Mouse (Mus musculus) cerebellum, postnatal 36 days (tissue): ENCODE data around the gene Ppp1r7.
"Not testable (repeated sequence)": the region's sequence is repeated elsewhere in the genome, so short reads cannot be mapped to it uniquely, and the experiment has no call there.

ENCODE experiments used
- DNase-seq, 2 experiments: peaks; one replicate each; pipeline ENCODE4 v3.0.0; 2021 to 2022; ENCODE audit warnings: mixed read lengths in 2 of 2

Gene Ppp1r7

DNA sequence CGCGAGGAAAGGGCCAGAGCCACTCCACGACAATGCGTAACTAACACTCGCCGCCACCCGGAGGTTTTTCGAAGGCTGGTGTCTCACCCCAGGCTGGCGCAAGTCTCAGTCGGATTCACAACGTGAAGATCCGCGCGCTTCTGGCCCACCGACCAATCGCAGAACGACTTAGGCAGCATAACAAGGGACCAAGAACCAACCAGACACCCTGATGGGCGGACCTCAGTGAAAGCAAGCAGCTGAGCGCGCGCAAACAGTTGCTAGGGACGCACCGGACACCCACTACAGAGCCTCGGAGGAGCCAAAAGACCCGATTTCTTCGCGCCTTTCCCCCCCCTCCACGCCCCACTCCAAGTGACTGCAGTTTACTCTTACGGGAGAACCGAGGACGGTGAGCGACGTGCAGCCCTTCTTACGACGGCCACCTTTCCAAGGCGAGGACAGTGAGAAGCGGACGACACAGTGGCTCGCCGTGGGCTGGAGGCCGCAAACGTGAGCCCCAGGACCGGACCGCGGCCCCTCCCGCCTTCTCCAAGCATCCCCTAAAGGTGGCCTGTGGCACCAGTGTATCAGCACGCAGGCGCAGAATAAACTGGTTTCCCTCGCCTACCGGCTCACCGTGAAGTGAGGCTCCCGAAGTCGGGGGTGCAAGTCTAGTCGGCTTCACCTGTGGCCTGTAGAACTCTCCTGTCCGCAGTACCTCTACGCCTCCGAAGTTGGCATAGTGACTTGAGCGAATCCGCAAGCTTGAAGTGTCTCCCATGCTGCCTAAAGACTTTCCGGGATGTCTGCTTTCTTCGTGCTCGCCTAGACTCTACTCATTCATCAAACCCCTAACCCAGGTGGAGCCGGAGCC lies at the start of gene Ppp1r7, which contains the start of gene Pask:
TSS of gene Ppp1r7 (plus strand) at position 207 of the 856 bp plus-strand sequence.
TSS of gene Pask (minus strand) at position 835 of the 856 bp plus-strand sequence.
- DNase-seq = peak; percentile 94 to 95

- DNase-seq = not testable (repeated sequence)
These were observed 48.2 kb upstream of the Ppp1r7 start for GRCm38 (mm10) chr1:93294491-93294890.

DNA sequence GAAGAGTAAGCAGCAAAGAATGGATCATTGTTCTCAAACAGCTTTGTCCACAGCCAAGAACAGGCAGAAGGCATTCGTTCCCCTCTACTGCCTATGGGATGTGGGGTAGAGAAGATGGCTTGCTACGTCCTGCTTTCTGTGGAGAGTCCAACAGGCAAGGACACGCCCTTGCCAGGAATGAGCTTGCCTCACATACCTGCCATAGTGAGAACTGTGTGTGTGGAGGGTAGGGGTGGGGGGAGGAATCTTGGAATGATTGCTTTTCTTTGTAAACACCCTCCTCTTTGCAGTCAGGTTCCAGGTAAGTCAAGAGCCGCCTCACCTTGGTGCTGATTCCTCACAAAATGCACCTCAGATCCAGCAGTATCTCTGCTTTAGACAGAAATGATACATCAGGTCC lies 42.9 kb upstream of the Ppp1r7 start:
- DNase-seq = no peak

DNA sequence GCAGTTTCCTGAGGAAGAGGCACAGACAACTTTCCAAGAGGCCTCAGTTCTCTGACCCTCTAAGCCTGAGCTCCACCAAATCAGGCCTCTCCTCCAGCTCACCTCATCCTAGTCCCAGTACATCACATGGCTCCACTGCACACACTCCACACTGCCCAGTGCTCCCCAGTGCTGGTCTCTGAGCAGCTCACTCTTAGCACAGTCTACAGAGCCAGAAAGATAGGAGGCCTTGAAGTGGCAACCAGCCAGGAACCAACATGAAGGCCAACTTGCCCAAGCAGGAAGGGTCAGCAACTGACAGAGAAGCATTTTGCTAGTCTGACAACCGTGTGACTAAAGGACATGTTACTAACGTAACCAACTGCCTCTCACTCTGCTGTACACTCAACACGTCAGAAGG lies 42.1 kb upstream of the Ppp1r7 start:
- no peak for DNase-seq

GRCm38 (mm10) chr1:93305581-93306337 lies 36.9 kb upstream of the Ppp1r7 start, which contains the start of gene Mterf4:
Mterf4 (minus strand) TSS chr1:93305915.
- peak; percentile 84 to 87 for DNase-seq

DNA sequence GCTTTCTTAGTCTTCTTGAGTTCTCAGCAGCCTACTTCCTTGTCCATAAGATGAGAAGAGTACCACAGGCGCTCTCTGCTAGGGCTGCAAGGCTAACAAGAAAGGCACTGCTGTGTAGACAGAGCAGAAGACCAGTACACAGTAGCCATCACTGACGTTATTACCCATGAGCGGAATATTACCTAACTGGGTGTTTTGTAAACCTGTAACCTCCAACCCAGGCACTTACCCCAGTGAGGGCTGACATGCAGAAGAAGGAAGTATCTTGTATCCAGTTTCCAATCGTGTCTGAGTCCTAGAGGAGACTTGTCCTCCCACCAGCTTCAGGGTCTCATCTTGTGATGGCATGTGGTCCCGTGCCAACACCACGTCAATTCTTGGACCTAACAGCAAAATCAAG lies 18.7 kb upstream of the Ppp1r7 start:
- no peak for DNase-seq

GRCm38 (mm10) chr1:93326446-93326845 lies 16.2 kb upstream of the Ppp1r7 start:
- DNase-seq = no peak

GRCm38 (mm10) chr1:93334621-93335020 lies 8.0 kb upstream of the Ppp1r7 start:
- DNase-seq = no peak

DNA sequence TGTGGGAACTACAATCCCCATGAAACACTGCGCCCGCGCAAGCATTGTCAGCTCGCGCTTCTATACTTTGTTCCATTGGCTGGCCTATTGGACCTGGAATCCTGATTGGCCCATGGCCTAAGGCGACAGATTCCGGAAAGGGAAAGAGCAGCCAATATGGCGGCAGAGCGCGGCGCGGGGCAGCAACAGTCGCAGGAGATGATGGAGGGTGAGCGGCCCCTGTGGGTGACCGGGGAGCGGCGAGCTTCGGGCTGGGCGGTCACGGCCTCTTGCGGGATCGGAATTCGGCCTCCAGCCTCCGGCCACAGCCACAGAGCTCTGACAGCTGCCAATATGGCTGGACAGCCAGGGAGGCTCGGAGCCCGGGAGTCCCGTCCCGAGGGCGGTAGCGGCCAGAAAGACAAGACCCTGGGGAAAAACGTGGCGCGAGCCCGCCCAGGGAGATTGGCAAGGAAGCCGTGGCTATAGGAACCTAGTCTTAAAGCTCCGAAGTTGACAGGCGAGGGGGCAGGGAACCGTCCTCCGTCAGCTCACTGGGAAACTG lies 922 bp downstream of the Ppp1r7 start:
- DNase-seq = peak; percentile 93 to 97

GRCm38 (mm10) chr1:93347176-93347575 lies 4.5 kb downstream of the Ppp1r7 start:
- no peak for DNase-seq

GRCm38 (mm10) chr1:93349701-93350100 lies 7.0 kb downstream of the Ppp1r7 start:
- no peak for DNase-seq

DNA sequence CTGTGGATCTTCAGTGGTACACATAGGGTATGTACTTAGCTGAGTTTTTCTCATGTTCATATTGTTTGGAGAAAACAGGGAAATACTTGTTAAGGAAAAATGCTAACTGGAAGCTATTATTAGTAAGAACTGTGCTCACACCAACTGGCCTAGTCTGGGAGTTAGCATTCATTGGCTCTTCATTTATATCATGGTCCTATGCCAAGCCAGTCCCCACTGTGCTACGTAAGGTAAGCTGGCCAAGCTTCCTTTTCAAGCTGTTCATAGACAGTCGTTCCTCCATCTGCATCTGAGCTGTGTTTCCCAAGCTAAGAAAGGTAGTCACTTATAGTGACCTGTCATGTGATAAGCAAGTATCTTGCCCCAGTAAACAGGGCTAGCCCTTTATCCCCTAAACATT lies 10.1 kb downstream of the Ppp1r7 start:
- DNase-seq = peak; percentile 49 to 53

DNA sequence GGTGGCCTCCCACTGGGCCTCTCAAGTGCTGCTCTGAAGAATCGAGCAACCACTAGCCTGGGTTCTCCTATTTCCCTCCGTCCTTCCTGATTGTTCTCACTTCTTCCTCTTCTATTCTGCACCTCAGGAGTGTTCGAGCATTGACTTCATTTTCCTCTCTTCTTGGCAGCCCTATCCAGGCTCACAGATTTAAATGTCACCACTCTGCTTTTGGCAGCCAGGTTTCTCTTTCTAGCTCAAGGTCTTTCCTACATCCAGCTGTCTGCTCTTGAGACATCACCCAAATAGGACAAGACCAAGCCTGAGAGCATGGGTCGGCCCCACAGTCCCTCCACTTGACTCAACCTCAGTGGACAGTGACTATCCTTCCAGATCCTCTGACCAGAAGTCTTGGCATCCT lies 20.0 kb downstream of the Ppp1r7 start:
- DNase-seq = no peak

DNA sequence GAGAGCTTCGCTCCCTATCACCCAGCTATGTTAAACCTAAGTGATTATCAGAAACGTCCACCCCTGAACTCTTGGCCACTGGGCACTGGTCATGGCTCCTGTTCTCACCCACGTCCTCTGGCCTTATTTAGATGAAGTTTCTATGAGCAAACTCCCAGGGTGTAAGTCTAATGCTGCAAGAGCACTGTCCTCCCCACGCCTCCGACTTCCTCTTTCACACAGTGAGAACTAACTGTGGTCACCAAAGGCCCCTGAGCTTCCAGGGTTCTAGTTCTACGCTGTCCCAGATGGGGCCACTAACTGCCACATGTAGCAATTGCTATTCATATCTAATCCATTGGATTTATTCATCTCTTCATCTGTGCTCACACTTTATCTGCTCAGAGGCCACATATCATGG lies 23.0 kb downstream of the Ppp1r7 start:
- no peak for DNase-seq

DNA sequence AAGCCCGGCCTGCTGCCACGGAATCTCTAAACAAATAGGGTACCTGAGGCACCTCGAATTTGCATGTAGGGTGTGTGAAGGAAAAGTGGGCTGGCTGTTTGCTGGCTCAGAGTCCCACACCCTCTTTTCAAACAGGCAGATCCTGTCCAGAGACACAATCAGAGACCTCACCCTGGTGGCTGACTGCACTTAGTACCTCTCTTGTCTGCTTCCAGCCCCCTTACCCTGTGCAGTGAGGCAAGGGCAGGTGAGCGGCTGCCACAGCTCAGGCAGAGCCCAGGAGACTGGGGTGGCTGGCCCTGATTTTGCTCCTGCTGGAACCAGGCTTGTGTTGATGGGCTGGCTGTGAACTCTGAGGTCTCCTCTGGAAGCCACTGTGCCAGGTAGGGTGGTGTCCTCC lies 31.0 kb downstream of the Ppp1r7 start, which contains the start of gene Ano7:
TSS of gene Ano7 (plus strand) at position 266 of the 400 bp plus-strand sequence.
- no peak for DNase-seq

- DNase-seq = no peak
These were observed 34.7 kb downstream of the Ppp1r7 start for GRCm38 (mm10) chr1:93377307-93377706.

- no peak for DNase-seq
These were observed 36.5 kb downstream of the Ppp1r7 start for GRCm38 (mm10) chr1:93379117-93379516.

DNA sequence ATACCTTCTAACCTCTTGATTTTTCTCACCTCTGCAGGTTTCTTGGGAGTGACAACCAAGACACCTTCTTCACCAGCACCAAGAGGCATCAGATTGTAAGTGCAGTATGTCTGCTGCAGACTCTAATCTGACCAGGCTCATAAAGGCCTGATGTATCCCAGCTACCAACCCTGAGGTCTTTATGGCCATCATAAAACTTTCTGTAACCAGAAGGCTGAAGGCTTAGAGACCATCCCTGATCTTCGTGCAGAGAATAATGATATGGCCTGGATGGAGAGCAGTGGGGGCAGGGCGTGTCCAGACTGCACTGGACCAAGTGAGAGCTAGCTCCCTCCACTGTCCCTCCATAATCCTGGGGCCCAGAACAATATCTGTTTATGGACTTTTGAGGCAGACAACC lies 44.5 kb downstream of the Ppp1r7 start:
- DNase-seq = no peak

- DNase-seq = no peak
These were observed 46.3 kb downstream of the Ppp1r7 start for GRCm38 (mm10) chr1:93388906-93389305.

DNA sequence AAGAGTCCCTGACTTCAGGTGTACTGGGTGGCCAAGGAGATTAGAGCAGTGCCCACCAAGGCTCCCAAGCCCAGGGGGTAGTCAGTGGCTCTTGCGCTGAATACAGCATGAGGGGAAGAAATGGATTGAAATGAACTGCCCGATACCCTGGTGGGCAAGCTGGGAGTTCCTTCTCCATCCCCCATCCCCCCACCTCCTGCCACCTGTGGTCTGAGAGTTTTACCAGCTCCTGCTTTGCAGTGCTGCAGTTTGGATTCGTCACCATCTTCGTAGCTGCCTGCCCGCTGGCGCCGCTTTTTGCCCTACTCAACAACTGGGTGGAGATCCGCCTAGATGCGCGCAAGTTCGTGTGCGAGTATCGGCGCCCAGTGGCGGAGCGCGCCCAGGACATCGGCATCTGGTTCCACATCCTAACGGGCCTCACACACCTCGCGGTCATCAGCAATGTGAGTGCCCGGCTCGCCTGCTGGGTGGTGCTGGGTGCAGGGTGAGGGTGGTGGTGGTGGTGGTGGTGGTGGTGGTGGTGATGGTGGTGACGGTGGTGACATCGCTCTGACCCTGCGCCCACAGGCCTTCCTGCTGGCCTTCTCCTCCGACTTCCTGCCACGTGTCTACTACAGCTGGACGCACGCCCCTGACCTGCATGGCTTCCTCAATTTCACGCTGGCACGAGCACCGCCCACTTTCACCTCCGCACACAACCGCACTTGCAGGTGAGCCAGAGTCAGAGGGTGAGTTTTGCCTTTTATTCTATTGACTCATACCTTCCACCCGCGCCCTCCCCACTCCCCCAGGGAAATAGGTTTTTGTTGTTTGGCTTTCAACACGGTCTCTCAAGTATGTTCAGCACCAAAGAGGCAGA lies 58.8 kb downstream of the Ppp1r7 start:
- DNase-seq = no peak

GRCm38 (mm10) chr1:93403403-93403802 lies 60.7 kb downstream of the Ppp1r7 start:
- DNase-seq = no peak
